Mouse (Mus musculus): ENCODE data around the gene Zfyve28.

- TF ChIP-seq POLR2A (IDR thresholded peaks at IDR 0.05; ENCODE audit: borderline replicate concordance, control insufficient read depth, low read depth, low read length) = no peak
- no peak for TF ChIP-seq CTCF (IDR thresholded peaks at IDR 0.05; ENCODE audit: control insufficient read depth, insufficient read depth, low read length)
Observed at GRCm38 (mm10) chr5:34266065-34266464, 22.2 kb downstream of the Zfyve28 start.
